Mouse (Mus musculus) thymus, postnatal 4 days (tissue): ENCODE data around the gene Tmem107.

ENCODE experiments used
- DNase-seq: peaks from one replicate; pipeline ENCODE4 v3.0.0; 2021

Gene Tmem107

GRCm38 (mm10) chr11:69095511-69096231 is 25.1 kb downstream of the Tmem107 start:
- peak; percentile 47 for DNase-seq

GRCm38 (mm10) chr11:69096360-69096986 is 25.9 kb downstream of the Tmem107 start:
- DNase-seq, result no peak

GRCm38 (mm10) chr11:69096987-69097900 is 26.6 kb downstream of the Tmem107 start:
- peak; percentile 89 for DNase-seq

- DNase-seq, result no peak
Measured at GRCm38 (mm10) chr11:69098039-69098761, 27.6 kb downstream of the Tmem107 start.

- DNase-seq, result peak; percentile 89
Measured at GRCm38 (mm10) chr11:69098762-69099091, 28.1 kb downstream of the Tmem107 start.

- DNase-seq, result no peak
Measured at GRCm38 (mm10) chr11:69099177-69099914, 28.7 kb downstream of the Tmem107 start.

GRCm38 (mm10) chr11:69099915-69100345 is 29.3 kb downstream of the Tmem107 start:
- DNase-seq, result peak; percentile 92

- DNase-seq, result peak; percentile 24
Measured at GRCm38 (mm10) chr11:69100639-69101360, 30.2 kb downstream of the Tmem107 start.

GRCm38 (mm10) chr11:69101604-69102402 is 31.2 kb downstream of the Tmem107 start:
- DNase-seq, result peak; percentile 6

GRCm38 (mm10) chr11:69102403-69102725 is 31.8 kb downstream of the Tmem107 start:
- peak; percentile 8 for DNase-seq

- peak; percentile 7 for DNase-seq
Measured at GRCm38 (mm10) chr11:69103121-69103520, 32.5 kb downstream of the Tmem107 start.

GRCm38 (mm10) chr11:69103531-69104435 is 33.2 kb downstream of the Tmem107 start:
- DNase-seq, result peak; percentile 7

GRCm38 (mm10) chr11:69104487-69104886 is 33.9 kb downstream of the Tmem107 start:
- peak; percentile 4 for DNase-seq

- no peak for DNase-seq
Measured at GRCm38 (mm10) chr11:69105227-69105626, 34.6 kb downstream of the Tmem107 start.

- no peak for DNase-seq
Measured at GRCm38 (mm10) chr11:69105796-69106195, 35.2 kb downstream of the Tmem107 start.

GRCm38 (mm10) chr11:69106299-69106698 is 35.7 kb downstream of the Tmem107 start:
- no peak for DNase-seq

- DNase-seq, result no peak
Measured at GRCm38 (mm10) chr11:69106842-69107241, 36.2 kb downstream of the Tmem107 start.

GRCm38 (mm10) chr11:69107676-69108075 is 37.1 kb downstream of the Tmem107 start:
- peak; percentile 6 for DNase-seq

GRCm38 (mm10) chr11:69108223-69108622 is 37.6 kb downstream of the Tmem107 start:
- DNase-seq, result peak; percentile 7
